Mouse (Mus musculus): ENCODE data around the gene Dek. TPM values are rescaled to one million over a fixed set of nuclear protein-coding genes. Genes with fewer than 3 reads are reported as not detected.

Gene Dek
- polyA plus RNA-seq, 1 experiment: 343 TPM

DNA sequence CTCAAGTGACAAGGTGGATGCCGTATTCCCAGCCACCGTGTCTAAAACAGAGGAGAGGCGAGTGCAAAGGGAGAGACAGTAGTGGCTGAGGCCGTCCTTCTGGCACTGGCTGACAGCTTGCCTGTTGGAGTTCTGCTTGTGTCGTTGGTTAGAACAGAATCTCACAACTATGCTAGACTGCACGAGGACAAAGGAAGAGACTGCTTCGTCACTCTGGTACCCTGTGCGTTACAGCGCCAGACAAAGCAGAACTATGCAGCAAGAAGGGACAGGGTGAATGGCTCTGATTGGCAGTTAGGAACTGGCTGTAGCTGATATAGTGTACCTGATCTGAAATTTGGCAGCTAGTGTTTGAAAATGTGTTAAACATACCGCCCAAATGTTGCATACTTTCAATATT, 52.0 kb downstream of the Dek start:
- no peak for TF ChIP-seq TAL1 (IDR thresholded peaks at IDR 0.05; ENCODE audit: low read length)
- TF ChIP-seq GATA1 (IDR thresholded peaks at IDR 0.05; ENCODE audit: low read length): no peak

DNA sequence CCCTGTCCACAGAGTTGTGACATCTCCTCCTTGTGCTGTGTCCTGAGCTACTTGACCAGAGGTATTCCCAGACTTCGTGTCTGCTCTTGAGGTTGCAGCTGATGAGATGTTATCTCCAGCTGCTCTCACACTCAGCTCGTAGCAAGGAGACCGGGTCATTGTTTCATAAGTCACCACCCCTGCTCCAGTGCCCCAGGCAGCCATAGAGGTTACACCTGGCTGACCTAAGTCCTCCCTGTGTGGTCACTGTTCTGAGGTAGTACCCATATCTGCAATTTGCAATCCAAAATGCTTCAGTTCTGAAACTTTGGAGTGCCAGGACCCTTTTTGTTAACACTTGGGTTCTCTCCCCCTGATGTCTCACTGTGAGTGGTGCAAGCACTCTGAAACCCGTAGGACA, 56.0 kb downstream of the Dek start:
- Histone ChIP-seq H3K27me3 (ENCODE audit: control insufficient read depth) (peaks cover 2% of the 10 kb centered on the region; the same call in 1 of the 2 replicates), H3K4me1 (ENCODE audit: control insufficient read depth) (0 out of 2 replicates have a peak, but pooled peaks cover 2% of the 10 kb centered on the region), H3K36me3 (ENCODE audit: control insufficient read depth) (peaks cover 30% of the 10 kb centered on the region), H3K4me3 (replicated peaks) (no peak overlapping the region), H3K9me3 (ENCODE audit: control insufficient read depth, low read length) (no peaks in the 10 kb centered on the region)
- TF ChIP-seq GATA1 (IDR thresholded peaks at IDR 0.05; ENCODE audit: low read length) (no peak), TAL1 (IDR thresholded peaks at IDR 0.05; ENCODE audit: low read length) (no peak)

More for the DNA sequence above, 52.0 kb downstream of the Dek start:
- Histone ChIP-seq H3K4me1 (ENCODE audit: control insufficient read depth) (0 out of 2 replicates have a peak, but pooled peaks cover 2% of the 10 kb centered on the region), H3K4me3 (replicated peaks) (no peak overlapping the region), H3K36me3 (ENCODE audit: control insufficient read depth) (peaks cover 30% of the 10 kb centered on the region), H3K9me3 (ENCODE audit: control insufficient read depth, low read length) (no peaks in the 10 kb centered on the region), H3K27me3 (ENCODE audit: control insufficient read depth) (no peaks in the 10 kb centered on the region)

DNA sequence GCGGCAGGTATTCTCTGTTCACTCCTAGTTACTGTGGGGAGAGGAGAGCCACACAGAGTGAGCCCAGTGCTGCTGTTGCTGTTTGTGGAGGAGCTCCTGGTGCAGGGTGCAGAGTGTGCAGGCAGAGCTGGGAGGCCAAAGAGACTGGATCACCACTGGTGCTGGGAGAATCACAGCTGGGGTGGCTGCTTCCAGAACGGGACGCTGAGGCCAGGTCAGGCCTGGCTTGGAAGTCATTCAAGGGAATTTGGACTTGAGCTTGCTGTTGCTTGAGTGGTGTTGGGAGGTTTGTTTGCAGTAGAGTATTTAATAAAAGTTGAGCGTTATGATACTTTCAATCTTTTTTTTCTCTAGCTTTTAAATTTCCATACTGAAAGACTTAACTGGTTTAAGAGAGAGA, 58.0 kb downstream of the Dek start:
- H3K36me3 ChIP-seq (ENCODE audit: control insufficient read depth): peaks cover 22% of the 10 kb centered on the region
- peaks cover 16% of the 10 kb centered on the region for H3K27me3 ChIP-seq (ENCODE audit: control insufficient read depth)
- H3K9me3 ChIP-seq (ENCODE audit: control insufficient read depth, low read length): 0 out of 2 replicates have a peak, but pooled peaks cover 3% of the 10 kb centered on the region
- H3K4me1 ChIP-seq (ENCODE audit: control insufficient read depth): peaks cover 19% of the 10 kb centered on the region
- TF ChIP-seq TAL1 (IDR thresholded peaks at IDR 0.05; ENCODE audit: low read length): no peak
- TF ChIP-seq GATA1 (IDR thresholded peaks at IDR 0.05; ENCODE audit: low read length): no peak
- no peak overlapping the region for H3K4me3 ChIP-seq (replicated peaks)

- Histone ChIP-seq H3K4me1 (ENCODE audit: control insufficient read depth) (peaks cover 28% of the 10 kb centered on the region), H3K9me3 (ENCODE audit: control insufficient read depth, low read length) (0 out of 2 replicates have a peak, but pooled peaks cover 3% of the 10 kb centered on the region), H3K4me3 (replicated peaks) (peak within 1 kb of the TSS; percentile 81), H3K36me3 (ENCODE audit: control insufficient read depth) (peaks cover 9% of the 10 kb centered on the region), H3K27me3 (ENCODE audit: control insufficient read depth) (peaks cover 16% of the 10 kb centered on the region)
- TF ChIP-seq GATA1 (IDR thresholded peaks at IDR 0.05; ENCODE audit: low read length): no peak
- TF ChIP-seq TAL1 (IDR thresholded peaks at IDR 0.05; ENCODE audit: low read length): no peak
Observed at GRCm38 (mm10) chr13:47044617-47044947, 61.4 kb downstream of the Dek start, which contains the start of gene Tpmt. Gene Tpmt, minus strand, starts transcription at chr13:47044737.

- TF ChIP-seq GATA1 (IDR thresholded peaks at IDR 0.05; ENCODE audit: low read length) (no peak), TAL1 (IDR thresholded peaks at IDR 0.05; ENCODE audit: low read length) (no peak)
- Histone ChIP-seq H3K9me3 (ENCODE audit: control insufficient read depth, low read length) (0 out of 2 replicates have a peak, but pooled peaks cover 3% of the 10 kb centered on the region), H3K36me3 (ENCODE audit: control insufficient read depth) (peaks cover 5% of the 10 kb centered on the region), H3K27me3 (ENCODE audit: control insufficient read depth) (peaks cover 16% of the 10 kb centered on the region), H3K4me1 (ENCODE audit: control insufficient read depth) (peaks cover 28% of the 10 kb centered on the region), H3K4me3 (replicated peaks) (peak overlapping the region; percentile 81)
Observed at GRCm38 (mm10) chr13:47043833-47044616, 62.0 kb downstream of the Dek start.

- no peaks in the 10 kb centered on the region for H3K36me3 ChIP-seq (ENCODE audit: control insufficient read depth)
- TF ChIP-seq TAL1 (IDR thresholded peaks at IDR 0.05; ENCODE audit: low read length): no peak
- no peak for TF ChIP-seq GATA1 (IDR thresholded peaks at IDR 0.05; ENCODE audit: low read length)
- H3K4me3 ChIP-seq (replicated peaks): peak within 1 kb of the TSS; percentile 81
- 0 out of 2 replicates have a peak, but pooled peaks cover 3% of the 10 kb centered on the region for H3K9me3 ChIP-seq (ENCODE audit: control insufficient read depth, low read length)
- peaks cover 28% of the 10 kb centered on the region for H3K4me1 ChIP-seq (ENCODE audit: control insufficient read depth)
- peaks cover 16% of the 10 kb centered on the region for H3K27me3 ChIP-seq (ENCODE audit: control insufficient read depth)
Observed at GRCm38 (mm10) chr13:47043030-47043680, 62.8 kb downstream of the Dek start, which contains the start of gene Kdm1b. Gene Kdm1b, plus strand, starts transcription at chr13:47043499.

DNA sequence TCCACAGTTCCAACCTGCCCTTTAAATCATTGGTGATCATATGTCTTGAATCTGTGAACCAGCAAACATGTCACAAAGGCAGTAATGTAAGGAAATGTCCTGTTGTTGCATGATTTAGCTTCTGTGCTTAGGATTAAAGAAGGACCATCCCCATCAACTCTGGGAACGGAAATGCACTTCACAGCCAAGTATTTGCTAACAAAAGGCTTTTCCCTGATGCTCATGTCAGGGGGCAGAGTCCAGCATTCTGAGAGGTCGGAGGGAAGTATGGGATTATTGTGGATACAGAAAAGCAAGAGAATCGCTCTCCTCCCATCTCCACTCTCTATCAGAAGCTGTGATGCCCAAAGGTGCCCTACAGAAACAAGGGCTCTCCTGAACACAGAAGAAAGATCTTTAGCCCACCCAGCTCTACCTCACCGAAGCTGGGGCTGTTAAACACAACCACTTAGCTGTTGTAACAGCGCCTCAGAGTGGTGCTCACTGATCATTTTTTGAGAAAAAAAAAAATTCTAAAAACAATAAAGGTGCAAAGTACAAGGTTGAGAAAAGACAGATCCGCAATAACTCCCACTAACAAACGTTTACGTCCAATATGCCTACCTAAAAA, 63.9 kb downstream of the Dek start:
- H3K27me3 ChIP-seq (ENCODE audit: control insufficient read depth): peaks cover 16% of the 10 kb centered on the region
- H3K36me3 ChIP-seq (ENCODE audit: control insufficient read depth): no peaks in the 10 kb centered on the region; the same call in 1 of the 2 replicates
- H3K4me3 ChIP-seq (replicated peaks): peak overlapping the region; percentile 81
- H3K9me3 ChIP-seq (ENCODE audit: control insufficient read depth, low read length): 0 out of 2 replicates have a peak, but pooled peaks cover 3% of the 10 kb centered on the region
- no peak for TF ChIP-seq GATA1 (IDR thresholded peaks at IDR 0.05; ENCODE audit: low read length)
- TF ChIP-seq TAL1 (IDR thresholded peaks at IDR 0.05; ENCODE audit: low read length): no peak
- H3K4me1 ChIP-seq (ENCODE audit: control insufficient read depth): peaks cover 28% of the 10 kb centered on the region

GRCm38 (mm10) chr13:47040061-47040460, 65.9 kb downstream of the Dek start:
- Histone ChIP-seq H3K4me3 (replicated peaks) (no peak overlapping the region), H3K36me3 (ENCODE audit: control insufficient read depth) (no peaks in the 10 kb centered on the region; the same call in 1 of the 2 replicates), H3K9me3 (ENCODE audit: control insufficient read depth, low read length) (0 out of 2 replicates have a peak, but pooled peaks cover 3% of the 10 kb centered on the region), H3K4me1 (ENCODE audit: control insufficient read depth) (peaks cover 28% of the 10 kb centered on the region), H3K27me3 (ENCODE audit: control insufficient read depth) (peaks cover 14% of the 10 kb centered on the region)
- TF ChIP-seq GATA1 (IDR thresholded peaks at IDR 0.05; ENCODE audit: low read length) (no peak), TAL1 (IDR thresholded peaks at IDR 0.05; ENCODE audit: low read length) (no peak)
